Mouse (Mus musculus): ENCODE results near the gene Slc41a1. TPM values are rescaled to one million over a fixed set of nuclear protein-coding genes. Genes with fewer than 3 reads are reported as not detected.

Gene Slc41a1
- polyA plus RNA-seq, 1 experiment from 2014 or later: 9.3 TPM

DNA sequence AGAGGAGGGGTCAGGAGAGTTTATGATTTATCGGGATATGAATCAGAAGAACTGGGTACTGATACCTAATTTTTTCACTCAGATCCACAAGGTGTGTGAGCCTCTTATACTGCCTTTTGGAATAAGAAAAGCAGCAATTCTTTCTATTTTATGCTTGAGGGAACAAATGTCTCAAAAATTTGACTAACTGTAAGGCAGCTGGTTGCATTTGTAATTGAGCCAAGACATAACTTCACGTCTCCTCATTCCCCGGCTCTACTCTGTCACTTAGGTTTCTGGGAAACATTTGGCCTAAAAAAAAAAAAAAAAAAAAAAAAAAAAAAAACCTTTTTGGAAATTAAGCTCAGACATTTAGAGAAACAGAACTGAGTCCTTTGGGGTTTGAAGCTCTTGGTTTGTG is 59.3 kb downstream of the Slc41a1 start:
- Histone ChIP-seq H3K27me3 (replicated peaks) (no peaks in the 10 kb centered on the region), H3K4me1 (no peaks in the 10 kb centered on the region), H3K36me3 (no peaks in the 10 kb centered on the region), H3K9ac (no peak overlapping the region), H3K4me3 (no peak overlapping the region), H3K9me3 (no peaks in the 10 kb centered on the region), H3K4me2 (no peak overlapping the region), H3K27ac (replicated peaks) (no peak overlapping the region)
- ATAC-seq (ENCODE audit: extremely low read depth, insufficient number of reproducible peaks, low FRiP score, low TSS enrichment): no peak
- WGBS: 71% methylated on average over 3 of the region's 3 CpGs

DNA sequence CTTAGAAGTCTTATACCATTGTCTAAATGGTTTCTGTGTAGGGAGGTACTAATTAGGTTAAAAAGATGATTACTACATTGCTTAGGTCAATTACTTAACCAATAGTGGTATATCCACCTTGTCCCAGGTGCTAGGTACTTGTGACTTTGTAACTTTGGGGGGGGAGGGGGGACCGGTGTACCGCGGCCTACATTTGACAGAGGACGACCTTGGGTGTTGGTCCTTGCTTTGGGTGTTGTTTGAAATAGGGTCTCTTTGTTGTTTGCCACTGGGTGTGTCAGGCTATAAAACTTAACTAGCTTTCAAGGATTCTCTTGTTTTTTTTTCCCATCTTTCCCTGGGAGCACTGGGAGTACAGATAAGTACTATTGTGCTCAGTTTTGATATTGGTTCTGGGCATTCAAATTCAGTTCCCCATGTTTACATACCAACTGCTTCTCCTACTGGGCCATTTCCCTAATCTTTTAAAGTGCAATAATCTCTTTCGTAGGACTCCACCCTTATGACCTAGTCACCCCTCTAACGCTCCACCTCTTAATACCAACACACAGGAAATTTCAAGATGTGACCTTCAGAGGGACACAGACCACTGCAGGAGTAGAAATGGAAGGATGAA is 62.9 kb downstream of the Slc41a1 start:
- H3K4me3 ChIP-seq: no peak overlapping the region
- H3K4me1 ChIP-seq: no peaks in the 10 kb centered on the region
- ATAC-seq (ENCODE audit: extremely low read depth, insufficient number of reproducible peaks, low FRiP score, low TSS enrichment): no peak
- 65% methylated on average over 6 of the region's 6 CpGs for WGBS
- H3K9ac ChIP-seq: no peak overlapping the region
- H3K4me2 ChIP-seq: no peak overlapping the region
- no peaks in the 10 kb centered on the region for H3K9me3 ChIP-seq
- no peaks in the 10 kb centered on the region for H3K36me3 ChIP-seq
- H3K27ac ChIP-seq (replicated peaks): no peak overlapping the region
- H3K27me3 ChIP-seq (replicated peaks): no peaks in the 10 kb centered on the region

DNA sequence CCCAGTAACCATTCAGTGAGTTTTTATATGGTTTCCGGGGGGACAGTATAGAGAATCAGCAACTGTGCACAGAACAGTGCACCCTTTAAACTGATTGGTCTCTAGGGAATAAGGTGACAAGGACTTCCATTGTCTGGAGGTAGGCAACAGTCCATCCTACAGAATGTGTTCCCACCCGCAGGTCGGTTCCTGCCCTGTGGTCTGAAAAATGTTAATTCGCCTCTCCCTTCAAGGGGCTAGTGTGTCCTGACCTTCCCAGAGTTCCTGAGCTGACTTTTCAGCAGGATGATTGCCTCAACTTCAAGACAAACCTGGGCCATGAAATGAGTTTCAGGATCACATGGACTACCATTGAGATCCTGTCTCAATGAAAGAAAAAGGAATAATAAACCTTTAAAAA is 64.1 kb downstream of the Slc41a1 start:
- Histone ChIP-seq H3K27me3 (replicated peaks) (0 out of 2 replicates have a peak, but pooled peaks cover 2% of the 10 kb centered on the region), H3K36me3 (no peaks in the 10 kb centered on the region), H3K4me2 (no peak overlapping the region), H3K27ac (replicated peaks) (no peak overlapping the region), H3K4me3 (no peak overlapping the region), H3K4me1 (no peaks in the 10 kb centered on the region), H3K9me3 (no peaks in the 10 kb centered on the region), H3K9ac (no peak overlapping the region)
- WGBS: 74% methylated on average over 4 of the region's 4 CpGs
- ATAC-seq (ENCODE audit: extremely low read depth, insufficient number of reproducible peaks, low FRiP score, low TSS enrichment): no peak

Other genes with a start within 250 kb of the Slc41a1 start
- not detected in 2 replicates for gene Avpr1b, start 228.3 kb upstream of the Slc41a1 start, polyA plus RNA-seq (2015; fragmentation: Nextera tagmentation; extraction: Ambion mirVana)
- gene Ctse, start 189.2 kb upstream of the Slc41a1 start, polyA plus RNA-seq (2015; fragmentation: Nextera tagmentation; extraction: Ambion mirVana): 0.55 and 0.60 TPM in 2 replicates
- gene Rab7b, start 138.8 kb upstream of the Slc41a1 start, polyA plus RNA-seq (2015; fragmentation: Nextera tagmentation; extraction: Ambion mirVana): 1.3 and 1.9 TPM in 2 replicates
- 0.08 and 0.39 TPM in 2 replicates for gene Slc26a9, start 83.5 kb upstream of the Slc41a1 start, polyA plus RNA-seq (2015; fragmentation: Nextera tagmentation; extraction: Ambion mirVana)
- 1.4 and 1.9 TPM in 2 replicates for gene Pm20d1, start 30.1 kb upstream of the Slc41a1 start, polyA plus RNA-seq (2015; fragmentation: Nextera tagmentation; extraction: Ambion mirVana)
- 13.8 and 16.1 TPM in 2 replicates for gene Rab29, start 39.7 kb downstream of the Slc41a1 start, polyA plus RNA-seq (2015; fragmentation: Nextera tagmentation; extraction: Ambion mirVana)
- gene Nucks1, start 83.0 kb downstream of the Slc41a1 start, polyA plus RNA-seq (2015; fragmentation: Nextera tagmentation; extraction: Ambion mirVana): 44.5 and 47.1 TPM in 2 replicates
- 1.1 and 1.9 TPM in 2 replicates for gene Slc45a3, start 135.5 kb downstream of the Slc41a1 start, polyA plus RNA-seq (2015; fragmentation: Nextera tagmentation; extraction: Ambion mirVana)
- gene Elk4, start 180.1 kb downstream of the Slc41a1 start, polyA plus RNA-seq (2015; fragmentation: Nextera tagmentation; extraction: Ambion mirVana): 11.8 and 12.8 TPM in 2 replicates
- 6.9 and 9.8 TPM in 2 replicates for gene Mfsd4a, start 240.6 kb downstream of the Slc41a1 start, polyA plus RNA-seq (2015; fragmentation: Nextera tagmentation; extraction: Ambion mirVana)